Mouse (Mus musculus) forebrain, embryonic 10.5 days (tissue): ENCODE results near the gene Higd1c. TPM values are rescaled to one million over a fixed set of nuclear protein-coding genes. Genes with fewer than 3 reads are reported as not detected.
"Not testable (repeated sequence)": the region's sequence is repeated elsewhere in the genome, so short reads cannot be mapped to it uniquely, and the experiment has no call there.

Experiments used
- DNase-seq: peaks from one replicate; pipeline ENCODE4 v3.0.0-alpha.2; 2017; ENCODE audit warnings: low spot score; ENCODE audit errors: extremely low spot score
- H3K27ac ChIP-seq: fragments of 300-500 bp; sonication (generic); 2 replicates; pipeline ENCODE4 v1.5.1; 2016; ENCODE audit warnings: mild to moderate bottlenecking
- H3K27me3 ChIP-seq: fragments of 300-500 bp; sonication (generic); 2 replicates; pipeline ENCODE4 v1.6.1; 2016; ENCODE audit warnings: mild to moderate bottlenecking; ENCODE audit not compliant: poor library complexity, severe bottlenecking
- H3K36me3 ChIP-seq: fragments of 300-500 bp; sonication (generic); replicated peaks from 2 replicates; pipeline ENCODE4 v1.6.1; 2016; ENCODE audit warnings: mild to moderate bottlenecking, moderate library complexity
- H3K4me1 ChIP-seq: fragments of 300-500 bp; sonication (generic); 2 replicates; pipeline ENCODE4 v1.6.1; 2016
- H3K4me3 ChIP-seq: fragments of 300-500 bp; sonication (generic); 2 replicates; pipeline ENCODE4 v1.5.1; 2016; ENCODE audit warnings: mild to moderate bottlenecking, moderate library complexity
- H3K9me3 ChIP-seq: fragments of 300-500 bp; sonication (generic); 2 replicates; pipeline ENCODE4 v1.6.1; 2016; ENCODE audit warnings: mild to moderate bottlenecking, moderate library complexity
- WGBS: fragments of 180-500 bp; shearing (Covaris S2); methylation state at CpG from one replicate; pipeline ENCODE4 v1.1.7; 2016; 5-methylcytosine and 5-hydroxymethylcytosine counted together
- polyA plus RNA-seq: library from polyadenylated mRNA; unstranded; fragments of >200 nt; fragmentation: Nextera tagmentation; extraction: Ambion mirVana; gene quantifications from 2 replicates; pipeline ENCODE4 v1.2.1, GENCODE M21; 2016

Higd1c gene
- polyA plus RNA-seq, 1 experiment from 2014 or later = not detected

- H3K27me3 ChIP-seq, H3K27ac ChIP-seq, H3K4me1 ChIP-seq, H3K9me3 ChIP-seq, H3K36me3 ChIP-seq, DNase-seq, H3K4me3 ChIP-seq: not testable (repeated sequence)
- 41% methylated on average over 4 of the region's 9 CpGs for WGBS
Observed at GRCm38 (mm10) chr15:100377847-100378505, 13.6 kb downstream of the Higd1c start.

- DNase-seq = no peak
- Histone ChIP-seq H3K27me3 (no peaks in the 10 kb centered on the region), H3K27ac (no peak overlapping the region), H3K4me1 (no peaks in the 10 kb centered on the region; the same call in 1 of the 2 replicates), H3K4me3 (no peak overlapping the region), H3K36me3 (no peaks in the 10 kb centered on the region), H3K9me3 (no peaks in the 10 kb centered on the region)
- WGBS = 88% methylated on average over 8 of the region's 8 CpGs
Observed at GRCm38 (mm10) chr15:100379658-100380057, 15.3 kb downstream of the Higd1c start.

- Histone ChIP-seq H3K27me3 (no peaks in the 10 kb centered on the region), H3K9me3 (no peaks in the 10 kb centered on the region), H3K27ac (no peak overlapping the region), H3K4me1 (no peaks in the 10 kb centered on the region; the same call in 1 of the 2 replicates), H3K36me3 (no peaks in the 10 kb centered on the region), H3K4me3 (no peak overlapping the region)
- 71% methylated on average over 2 of the region's 2 CpGs for WGBS
- DNase-seq = no peak
Observed at GRCm38 (mm10) chr15:100380104-100380503, 15.8 kb downstream of the Higd1c start.

GRCm38 (mm10) chr15:100385705-100386104 is 21.4 kb downstream of the Higd1c start:
- H3K27ac ChIP-seq = no peak overlapping the region
- H3K9me3 ChIP-seq = no peaks in the 10 kb centered on the region
- H3K36me3 ChIP-seq = no peaks in the 10 kb centered on the region
- H3K4me1 ChIP-seq = peaks cover 13% of the 10 kb centered on the region
- 95% methylated on average over 9 of the region's 9 CpGs for WGBS
- H3K4me3 ChIP-seq = no peak overlapping the region
- no peaks in the 10 kb centered on the region for H3K27me3 ChIP-seq
- no peak for DNase-seq

GRCm38 (mm10) chr15:100387544-100388223 is 23.3 kb downstream of the Higd1c start:
- peaks cover 13% of the 10 kb centered on the region for H3K4me1 ChIP-seq
- no peaks in the 10 kb centered on the region for H3K27me3 ChIP-seq
- no peaks in the 10 kb centered on the region for H3K9me3 ChIP-seq
- H3K36me3 ChIP-seq = peaks cover 5% of the 10 kb centered on the region; the same call in 1 of the 2 replicates
- H3K27ac ChIP-seq = no peak overlapping the region
- 97% methylated on average over 17 of the region's 17 CpGs for WGBS
- H3K4me3 ChIP-seq = no peak overlapping the region
- DNase-seq = no peak

GRCm38 (mm10) chr15:100388224-100388835 is 24.0 kb downstream of the Higd1c start:
- WGBS = 94% methylated on average over 16 of the region's 16 CpGs
- Histone ChIP-seq H3K27me3 (no peaks in the 10 kb centered on the region), H3K36me3 (peaks cover 11% of the 10 kb centered on the region), H3K4me3 (no peak overlapping the region), H3K9me3 (no peaks in the 10 kb centered on the region), H3K27ac (no peak overlapping the region), H3K4me1 (peaks cover 13% of the 10 kb centered on the region)
- DNase-seq = no peak

GRCm38 (mm10) chr15:100388886-100389285 is 24.5 kb downstream of the Higd1c start:
- no peak overlapping the region for H3K27ac ChIP-seq
- H3K27me3 ChIP-seq = no peaks in the 10 kb centered on the region
- H3K4me1 ChIP-seq = peaks cover 13% of the 10 kb centered on the region
- H3K36me3 ChIP-seq = peaks cover 17% of the 10 kb centered on the region
- WGBS = 68% methylated on average over 9 of the region's 9 CpGs
- DNase-seq = no peak
- no peaks in the 10 kb centered on the region for H3K9me3 ChIP-seq
- no peak overlapping the region for H3K4me3 ChIP-seq

GRCm38 (mm10) chr15:100391066-100391465 is 26.7 kb downstream of the Higd1c start:
- 82% methylated on average over 7 of the region's 7 CpGs for WGBS
- no peak overlapping the region for H3K27ac ChIP-seq
- H3K4me1 ChIP-seq = peaks cover 13% of the 10 kb centered on the region
- no peaks in the 10 kb centered on the region for H3K27me3 ChIP-seq
- peaks cover 39% of the 10 kb centered on the region for H3K36me3 ChIP-seq
- no peak for DNase-seq
- H3K9me3 ChIP-seq = no peaks in the 10 kb centered on the region
- no peak overlapping the region for H3K4me3 ChIP-seq

- WGBS = 94% methylated on average over 7 of the region's 7 CpGs
- no peaks in the 10 kb centered on the region for H3K27me3 ChIP-seq
- peaks cover 44% of the 10 kb centered on the region for H3K36me3 ChIP-seq
- H3K9me3 ChIP-seq = no peaks in the 10 kb centered on the region
- peaks cover 13% of the 10 kb centered on the region for H3K4me1 ChIP-seq
- no peak overlapping the region for H3K27ac ChIP-seq
- no peak for DNase-seq
- H3K4me3 ChIP-seq = no peak overlapping the region
Observed at GRCm38 (mm10) chr15:100391599-100391998, 27.3 kb downstream of the Higd1c start.

- Histone ChIP-seq H3K27ac (no peak overlapping the region), H3K4me3 (no peak overlapping the region), H3K4me1 (peaks cover 13% of the 10 kb centered on the region), H3K36me3 (peaks cover 58% of the 10 kb centered on the region), H3K27me3 (no peaks in the 10 kb centered on the region), H3K9me3 (no peaks in the 10 kb centered on the region)
- 91% methylated on average over 11 of the region's 11 CpGs for WGBS
- DNase-seq = no peak
Observed at GRCm38 (mm10) chr15:100393016-100393415, 28.7 kb downstream of the Higd1c start.

GRCm38 (mm10) chr15:100395561-100395960 is 31.2 kb downstream of the Higd1c start:
- no peak for DNase-seq
- Histone ChIP-seq H3K36me3 (peaks cover 84% of the 10 kb centered on the region), H3K4me1 (no peaks in the 10 kb centered on the region), H3K4me3 (no peak overlapping the region), H3K27me3 (no peaks in the 10 kb centered on the region), H3K9me3 (no peaks in the 10 kb centered on the region), H3K27ac (no peak overlapping the region)
- WGBS = 93% methylated on average over 3 of the region's 3 CpGs

- DNase-seq = no peak
- no peak overlapping the region for H3K4me3 ChIP-seq
- no peaks in the 10 kb centered on the region for H3K4me1 ChIP-seq
- H3K9me3 ChIP-seq = no peaks in the 10 kb centered on the region
- no peak overlapping the region for H3K27ac ChIP-seq
- no peaks in the 10 kb centered on the region for H3K27me3 ChIP-seq
- 93% methylated on average over 16 of the region's 16 CpGs for WGBS
- H3K36me3 ChIP-seq = peaks cover 100% of the 10 kb centered on the region
Observed at GRCm38 (mm10) chr15:100400592-100401250, 36.4 kb downstream of the Higd1c start.

GRCm38 (mm10) chr15:100401811-100402210 is 37.5 kb downstream of the Higd1c start:
- H3K36me3 ChIP-seq = peaks cover 96% of the 10 kb centered on the region
- H3K9me3 ChIP-seq = no peaks in the 10 kb centered on the region
- H3K27ac ChIP-seq = no peak overlapping the region
- no peak for DNase-seq
- no peak overlapping the region for H3K4me3 ChIP-seq
- no peaks in the 10 kb centered on the region for H3K4me1 ChIP-seq
- WGBS = 94% methylated on average over 4 of the region's 4 CpGs
- H3K27me3 ChIP-seq = no peaks in the 10 kb centered on the region
